Mouse (Mus musculus): ENCODE data around the gene Irak3. TPM values are rescaled to one million over a fixed set of nuclear protein-coding genes. Genes with fewer than 3 reads are reported as not detected.

Irak3 gene
- polyA plus RNA-seq, 1 experiment from 2014 or later = 1.6 TPM

DNA sequence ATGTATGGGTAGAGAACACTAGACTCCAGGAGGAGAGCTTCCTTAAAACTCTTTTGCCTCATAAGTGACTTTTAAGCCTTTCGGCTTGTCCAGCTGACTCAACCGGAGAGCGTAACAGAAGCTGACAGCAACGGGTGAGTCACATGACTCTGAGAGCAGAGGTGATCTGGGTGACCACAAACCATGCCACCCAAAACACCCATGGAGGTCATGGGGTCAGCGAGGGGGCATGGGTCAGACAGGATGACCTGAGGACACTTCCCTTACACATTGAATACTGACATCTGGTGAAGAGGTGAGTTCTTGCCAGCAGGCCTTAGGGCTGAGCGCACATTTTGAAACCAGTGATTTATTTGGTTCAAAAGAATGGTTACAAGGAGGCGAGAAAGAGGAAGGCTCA, 50.3 kb downstream of the Irak3 start:
- H3K4me3 ChIP-seq (ENCODE audit: low read depth, low read length) = no peak overlapping the region
- no peak overlapping the region for H3K4me2 ChIP-seq (replicated peaks; ENCODE audit: low read depth, low read length)
- H3K9ac ChIP-seq (replicated peaks; ENCODE audit: low read depth) = no peak overlapping the region
- TF ChIP-seq EP300 (IDR thresholded peaks at IDR 0.05) (no peak), CTCF (IDR thresholded peaks at IDR 0.05) (no peak)
- no peaks in the 10 kb centered on the region for H3K9me3 ChIP-seq (ENCODE audit: low read length)
- no peak overlapping the region for H3K27ac ChIP-seq (ENCODE audit: low read length)
- ATAC-seq = no peak
- DNase-seq (ENCODE audit: low spot score) = no peak
- WGBS = 87% methylated on average over 7 of the region's 7 CpGs
- H3K36me3 ChIP-seq (ENCODE audit: insufficient read depth, low read length) = no peaks in the 10 kb centered on the region
- no peaks in the 10 kb centered on the region for H3K4me1 ChIP-seq (ENCODE audit: insufficient read depth, low read depth, low read length)
- H3K27me3 ChIP-seq (replicated peaks; ENCODE audit: insufficient read depth, low read length) = no peaks in the 10 kb centered on the region

- Histone ChIP-seq H3K4me3 (ENCODE audit: low read depth, low read length) (no peak overlapping the region), H3K36me3 (ENCODE audit: insufficient read depth, low read length) (no peaks in the 10 kb centered on the region), H3K27me3 (replicated peaks; ENCODE audit: insufficient read depth, low read length) (no peaks in the 10 kb centered on the region), H3K4me1 (ENCODE audit: insufficient read depth, low read depth, low read length) (no peaks in the 10 kb centered on the region), H3K27ac (ENCODE audit: low read length) (no peak overlapping the region), H3K9me3 (ENCODE audit: low read length) (no peaks in the 10 kb centered on the region), H3K4me2 (replicated peaks; ENCODE audit: low read depth, low read length) (no peak overlapping the region), H3K9ac (replicated peaks; ENCODE audit: low read depth) (no peak overlapping the region)
- 44% methylated on average over 10 of the region's 10 CpGs for WGBS
- DNase-seq (ENCODE audit: low spot score) (peak; percentile 27), ATAC-seq (no peak)
- TF ChIP-seq EP300 (IDR thresholded peaks at IDR 0.05) = no peak
- TF ChIP-seq CTCF (IDR thresholded peaks at IDR 0.05) = no peak
Observed at GRCm38 (mm10) chr10:120140916-120141516, 60.9 kb downstream of the Irak3 start.

GRCm38 (mm10) chr10:120140193-120140592, 61.7 kb downstream of the Irak3 start:
- ATAC-seq (no peak), DNase-seq (ENCODE audit: low spot score) (no peak)
- Histone ChIP-seq H3K27me3 (replicated peaks; ENCODE audit: insufficient read depth, low read length) (no peaks in the 10 kb centered on the region), H3K4me3 (ENCODE audit: low read depth, low read length) (no peak overlapping the region), H3K9me3 (ENCODE audit: low read length) (no peaks in the 10 kb centered on the region), H3K9ac (replicated peaks; ENCODE audit: low read depth) (no peak overlapping the region), H3K27ac (ENCODE audit: low read length) (no peak overlapping the region), H3K36me3 (ENCODE audit: insufficient read depth, low read length) (no peaks in the 10 kb centered on the region), H3K4me1 (ENCODE audit: insufficient read depth, low read depth, low read length) (no peaks in the 10 kb centered on the region), H3K4me2 (replicated peaks; ENCODE audit: low read depth, low read length) (no peak overlapping the region)
- TF ChIP-seq EP300 (IDR thresholded peaks at IDR 0.05) = no peak
- no peak for TF ChIP-seq CTCF (IDR thresholded peaks at IDR 0.05)
- WGBS = 53% methylated on average over 4 of the region's 4 CpGs

- ATAC-seq = no peak
- no peak overlapping the region for H3K4me2 ChIP-seq (replicated peaks; ENCODE audit: low read depth, low read length)
- H3K9ac ChIP-seq (replicated peaks; ENCODE audit: low read depth) = no peak overlapping the region
- H3K4me1 ChIP-seq (ENCODE audit: insufficient read depth, low read depth, low read length) = no peaks in the 10 kb centered on the region
- H3K9me3 ChIP-seq (ENCODE audit: low read length) = no peaks in the 10 kb centered on the region
- H3K4me3 ChIP-seq (ENCODE audit: low read depth, low read length) = no peak overlapping the region
- TF ChIP-seq EP300 (IDR thresholded peaks at IDR 0.05) (no peak), CTCF (IDR thresholded peaks at IDR 0.05) (no peak)
- DNase-seq (ENCODE audit: low spot score) = no peak
- no peak overlapping the region for H3K27ac ChIP-seq (ENCODE audit: low read length)
- H3K27me3 ChIP-seq (replicated peaks; ENCODE audit: insufficient read depth, low read length) = no peaks in the 10 kb centered on the region
- 62% methylated on average over 12 of the region's 12 CpGs for WGBS
- H3K36me3 ChIP-seq (ENCODE audit: insufficient read depth, low read length) = no peaks in the 10 kb centered on the region
Observed at GRCm38 (mm10) chr10:120136020-120136562, 65.8 kb downstream of the Irak3 start.

GRCm38 (mm10) chr10:120133697-120134096, 68.2 kb downstream of the Irak3 start:
- no peaks in the 10 kb centered on the region for H3K36me3 ChIP-seq (ENCODE audit: insufficient read depth, low read length)
- H3K27me3 ChIP-seq (replicated peaks; ENCODE audit: insufficient read depth, low read length) = no peaks in the 10 kb centered on the region
- no peak overlapping the region for H3K4me3 ChIP-seq (ENCODE audit: low read depth, low read length)
- ATAC-seq = no peak
- no peaks in the 10 kb centered on the region for H3K9me3 ChIP-seq (ENCODE audit: low read length)
- no peaks in the 10 kb centered on the region for H3K4me1 ChIP-seq (ENCODE audit: insufficient read depth, low read depth, low read length)
- TF ChIP-seq EP300 (IDR thresholded peaks at IDR 0.05) (no peak), CTCF (IDR thresholded peaks at IDR 0.05) (no peak)
- H3K9ac ChIP-seq (replicated peaks; ENCODE audit: low read depth) = no peak overlapping the region
- WGBS = 47% methylated on average over 11 of the region's 11 CpGs
- no peak for DNase-seq (ENCODE audit: low spot score)
- H3K4me2 ChIP-seq (replicated peaks; ENCODE audit: low read depth, low read length) = no peak overlapping the region
- H3K27ac ChIP-seq (ENCODE audit: low read length) = no peak overlapping the region

DNA sequence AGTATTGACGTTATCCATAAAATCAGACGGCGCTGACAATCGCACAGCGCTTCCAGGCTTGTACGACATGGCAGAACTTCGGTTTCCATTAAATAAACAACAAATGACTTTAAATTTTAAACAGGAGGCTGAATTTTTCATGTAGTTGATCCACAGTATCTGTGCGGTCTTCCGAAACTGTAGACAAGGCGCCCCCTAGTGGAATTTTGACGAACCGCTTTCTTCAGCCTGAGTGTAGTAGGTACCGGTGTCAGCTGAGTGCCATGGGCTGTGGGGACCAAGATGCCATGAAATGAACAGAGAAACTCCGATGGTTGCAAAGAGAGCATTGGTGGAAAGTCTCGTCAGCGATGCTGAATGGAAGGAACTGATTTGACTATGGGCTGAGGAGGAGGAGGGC, 71.3 kb downstream of the Irak3 start:
- peak; percentile 61 for TF ChIP-seq CTCF (IDR thresholded peaks at IDR 0.05)
- no peak for TF ChIP-seq EP300 (IDR thresholded peaks at IDR 0.05)
- 60% methylated on average over 16 of the region's 16 CpGs for WGBS
- H3K27ac ChIP-seq (ENCODE audit: low read length) = no peak overlapping the region
- no peak overlapping the region for H3K4me2 ChIP-seq (replicated peaks; ENCODE audit: low read depth, low read length)
- ATAC-seq (no peak), DNase-seq (ENCODE audit: low spot score) (no peak)
- no peaks in the 10 kb centered on the region for H3K9me3 ChIP-seq (ENCODE audit: low read length)
- H3K4me1 ChIP-seq (ENCODE audit: insufficient read depth, low read depth, low read length) = no peaks in the 10 kb centered on the region
- H3K36me3 ChIP-seq (ENCODE audit: insufficient read depth, low read length) = no peaks in the 10 kb centered on the region
- H3K4me3 ChIP-seq (ENCODE audit: low read depth, low read length) = no peak overlapping the region
- no peaks in the 10 kb centered on the region for H3K27me3 ChIP-seq (replicated peaks; ENCODE audit: insufficient read depth, low read length)
- no peak overlapping the region for H3K9ac ChIP-seq (replicated peaks; ENCODE audit: low read depth)
